Mouse (Mus musculus) kidney, adult 9 months (tissue): Measurements from ENCODE around the gene 9930111J21Rik2.
"Not testable (repeated sequence)": the region's sequence is repeated elsewhere in the genome, so short reads cannot be mapped to it uniquely, and the experiment has no call there.

Source experiments
- DNase-seq: peaks from one replicate; pipeline ENCODE4 v3.0.0; 2022

9930111J21Rik2 gene

DNA sequence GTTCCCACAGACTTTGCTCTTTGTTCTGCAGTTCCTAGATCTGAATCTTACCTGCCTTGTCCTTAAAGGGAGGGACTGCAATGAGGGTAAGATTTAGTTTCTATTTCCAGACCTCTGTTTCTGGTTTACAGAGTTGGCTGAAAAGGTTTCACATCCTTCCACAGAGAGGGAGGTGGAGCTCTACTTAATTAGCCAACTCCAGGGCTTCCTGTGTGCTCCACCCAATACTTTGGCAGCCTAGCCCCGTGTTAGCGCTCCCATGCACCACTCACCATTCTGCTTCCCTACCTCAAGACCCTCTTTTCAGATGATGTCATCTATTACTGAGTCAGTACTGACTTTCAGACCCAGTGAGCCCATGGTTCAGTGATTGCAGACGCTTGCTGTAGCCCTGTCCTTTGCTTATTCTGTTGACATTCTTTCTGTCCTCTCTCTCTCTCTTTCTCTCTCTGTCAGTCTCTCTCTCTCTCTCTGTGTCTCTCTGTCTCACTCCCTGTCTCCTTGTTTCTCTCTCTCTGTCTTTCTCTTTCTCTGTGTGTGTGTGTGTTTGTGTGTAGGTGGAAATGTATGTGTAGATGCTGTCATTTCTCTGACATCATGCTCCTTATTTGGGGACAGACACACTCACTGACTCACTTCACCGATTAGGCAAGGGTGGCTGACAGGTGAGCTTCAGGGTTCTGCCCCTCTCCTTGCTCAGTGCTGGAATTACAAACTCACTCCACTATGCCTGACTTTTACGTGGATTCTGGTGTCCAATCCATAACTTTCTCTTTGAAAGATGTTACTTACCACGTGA lies at the start of gene 9930111J21Rik2:
9930111J21Rik2 (minus strand) TSS at position 150 of the 799 bp plus-strand sequence.
- not testable (repeated sequence) for DNase-seq

DNA sequence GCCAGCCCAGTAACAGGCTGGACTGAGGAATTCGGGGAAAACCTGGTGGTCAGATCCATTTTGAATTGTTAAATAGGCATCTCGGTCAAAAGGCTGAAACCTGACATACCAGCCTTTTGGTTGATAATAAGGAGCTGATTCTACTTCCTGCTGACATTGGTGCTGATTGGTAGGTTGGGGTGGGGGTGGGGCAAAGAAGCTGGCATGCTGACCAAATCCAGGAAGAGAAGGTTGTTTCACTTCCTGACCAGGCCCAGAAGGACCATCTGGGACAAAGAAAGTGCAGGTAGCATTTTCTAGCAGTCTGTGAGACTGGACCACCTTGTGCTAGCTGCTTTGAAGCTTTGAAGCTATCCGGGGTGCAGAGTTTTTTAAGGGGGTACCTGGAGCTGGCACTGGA lies 49.4 kb upstream of the 9930111J21Rik2 start:
- DNase-seq: no peak

DNA sequence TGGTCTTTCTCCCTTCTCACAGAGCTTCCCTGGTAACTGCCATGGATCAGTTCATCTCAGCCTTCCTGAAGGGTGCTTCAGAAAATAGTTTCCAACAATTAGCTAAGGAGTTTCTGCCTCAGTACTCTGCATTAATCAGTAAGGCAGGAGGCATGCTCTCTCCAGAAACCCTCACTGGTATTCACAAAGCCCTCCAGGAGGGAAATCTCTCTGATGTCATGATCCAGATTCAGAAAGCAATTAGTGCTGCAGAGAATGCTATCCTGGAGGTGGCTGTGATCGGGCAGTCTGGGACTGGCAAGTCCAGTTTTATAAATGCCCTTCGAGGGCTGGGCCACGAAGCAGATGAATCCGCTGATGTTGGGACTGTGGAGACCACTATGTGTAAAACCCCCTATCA lies 44.3 kb upstream of the 9930111J21Rik2 start:
- no peak for DNase-seq

DNA sequence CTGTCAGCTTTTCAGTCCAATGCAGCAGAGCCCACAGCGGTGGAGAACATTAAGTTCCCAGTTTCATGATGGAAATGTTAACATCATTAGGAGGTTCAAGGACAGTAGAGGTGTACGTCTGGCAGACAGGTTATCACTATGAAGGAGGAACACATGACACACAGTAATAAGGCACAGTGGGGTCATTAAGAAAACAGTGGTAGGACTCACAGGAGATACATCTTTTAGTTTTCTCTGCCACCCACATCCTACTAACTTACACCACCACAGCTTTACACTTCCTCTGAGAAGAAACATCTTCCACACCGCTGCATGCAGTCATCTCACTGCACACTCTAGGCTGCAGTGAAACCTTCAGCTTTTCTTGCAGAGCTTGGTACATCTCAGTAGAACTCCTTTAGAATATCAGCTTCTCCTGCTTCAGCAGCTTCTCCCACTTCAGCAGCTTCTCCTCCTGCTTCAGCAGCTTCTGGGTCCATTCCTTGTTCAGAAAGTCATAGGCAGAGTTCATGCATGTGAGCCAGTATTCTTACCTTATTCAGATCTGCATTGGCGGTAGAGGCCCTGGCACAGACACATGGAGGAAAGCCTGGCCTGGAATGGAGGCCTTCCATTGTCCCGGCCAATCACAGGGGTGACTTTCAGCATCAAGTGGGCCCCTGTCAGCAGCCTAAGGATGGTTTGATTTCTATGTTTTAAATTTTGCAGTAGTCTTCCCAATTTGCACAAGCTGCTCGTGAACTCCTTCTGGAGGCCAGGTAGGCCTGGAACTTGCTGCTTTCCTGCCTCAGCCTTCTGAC lies 43.0 kb upstream of the 9930111J21Rik2 start:
- no peak for DNase-seq

DNA sequence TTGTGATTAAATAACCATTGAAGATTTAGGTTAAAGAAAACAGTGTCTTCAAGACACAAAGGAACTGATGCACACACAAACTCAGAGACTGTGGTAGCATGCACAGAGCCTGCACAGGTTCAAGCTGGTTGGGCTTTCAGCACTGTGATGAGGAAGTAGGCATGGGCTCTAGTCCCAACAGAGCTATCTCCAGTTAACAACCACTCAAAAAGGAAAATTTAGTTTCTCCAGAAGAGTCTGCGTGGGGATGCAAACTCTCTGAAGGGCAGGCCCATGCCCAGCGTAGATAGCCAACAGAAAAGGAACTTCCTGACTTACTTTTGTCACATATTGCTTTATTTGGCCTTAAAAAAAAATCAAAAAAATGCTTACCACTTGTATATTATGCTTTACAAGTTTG lies 41.7 kb upstream of the 9930111J21Rik2 start:
- no peak for DNase-seq

DNA sequence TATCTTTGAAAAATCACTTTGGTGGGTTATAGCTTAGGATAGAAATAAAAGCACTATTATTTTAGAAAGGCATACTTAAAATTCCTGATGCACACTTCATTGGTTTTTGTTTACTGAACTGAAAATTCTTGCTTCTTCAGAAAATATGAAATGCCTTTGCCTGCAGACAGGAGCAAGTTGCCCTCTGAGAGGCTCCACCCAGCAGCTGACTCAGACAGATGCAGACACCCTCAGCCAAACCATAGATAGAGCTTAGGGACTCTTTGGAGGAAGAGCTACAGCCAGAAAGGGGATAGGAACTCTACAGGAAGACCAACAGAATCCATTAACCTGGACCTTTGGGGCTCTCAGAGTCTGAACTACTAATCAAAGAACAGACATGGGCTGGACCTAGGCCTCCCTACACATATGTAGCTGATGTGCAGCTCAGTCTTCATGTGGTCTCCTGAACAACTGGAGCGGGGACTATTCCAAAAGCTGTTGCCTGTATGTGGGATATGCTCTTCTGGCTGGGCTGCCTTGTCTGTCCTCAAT lies 41.1 kb upstream of the 9930111J21Rik2 start:
- DNase-seq: no peak

DNA sequence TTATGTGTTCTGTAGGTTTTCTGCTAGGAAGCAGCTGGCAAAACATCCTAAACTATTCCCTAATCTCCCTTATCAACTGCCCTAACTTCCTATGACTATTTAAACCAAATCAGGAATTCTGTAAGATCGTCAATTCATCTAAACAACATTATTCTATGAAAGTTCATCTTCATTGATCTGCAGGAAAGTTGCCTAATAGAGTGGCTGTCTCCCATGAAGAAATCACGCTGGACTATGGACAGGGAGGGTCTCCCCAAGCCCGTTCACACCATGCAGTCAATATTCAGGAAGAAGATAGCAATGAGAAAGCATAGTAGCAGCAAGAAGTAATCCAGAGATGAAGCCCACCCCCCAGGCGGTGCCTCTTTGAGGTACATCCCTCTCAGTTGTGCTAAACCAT lies 40.1 kb upstream of the 9930111J21Rik2 start:
- no peak for DNase-seq

DNA sequence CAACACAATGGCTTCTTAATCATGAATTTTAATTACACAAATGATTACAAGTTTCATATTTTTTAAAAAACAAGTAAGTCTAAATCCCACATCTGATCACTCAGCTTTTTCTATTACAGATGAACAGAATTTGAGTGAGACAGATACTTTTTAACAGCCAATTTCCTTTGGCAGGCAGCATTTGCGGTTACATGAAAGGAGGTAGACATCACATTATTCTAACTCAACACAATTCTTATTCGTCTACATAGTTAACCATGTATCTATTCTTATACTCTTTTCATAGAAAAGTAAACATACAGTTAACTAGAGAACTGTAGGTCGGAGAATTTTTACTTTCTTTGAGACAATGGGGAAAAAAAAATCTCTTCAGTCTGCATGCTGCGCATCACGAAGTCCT lies 39.5 kb upstream of the 9930111J21Rik2 start:
- no peak for DNase-seq

DNA sequence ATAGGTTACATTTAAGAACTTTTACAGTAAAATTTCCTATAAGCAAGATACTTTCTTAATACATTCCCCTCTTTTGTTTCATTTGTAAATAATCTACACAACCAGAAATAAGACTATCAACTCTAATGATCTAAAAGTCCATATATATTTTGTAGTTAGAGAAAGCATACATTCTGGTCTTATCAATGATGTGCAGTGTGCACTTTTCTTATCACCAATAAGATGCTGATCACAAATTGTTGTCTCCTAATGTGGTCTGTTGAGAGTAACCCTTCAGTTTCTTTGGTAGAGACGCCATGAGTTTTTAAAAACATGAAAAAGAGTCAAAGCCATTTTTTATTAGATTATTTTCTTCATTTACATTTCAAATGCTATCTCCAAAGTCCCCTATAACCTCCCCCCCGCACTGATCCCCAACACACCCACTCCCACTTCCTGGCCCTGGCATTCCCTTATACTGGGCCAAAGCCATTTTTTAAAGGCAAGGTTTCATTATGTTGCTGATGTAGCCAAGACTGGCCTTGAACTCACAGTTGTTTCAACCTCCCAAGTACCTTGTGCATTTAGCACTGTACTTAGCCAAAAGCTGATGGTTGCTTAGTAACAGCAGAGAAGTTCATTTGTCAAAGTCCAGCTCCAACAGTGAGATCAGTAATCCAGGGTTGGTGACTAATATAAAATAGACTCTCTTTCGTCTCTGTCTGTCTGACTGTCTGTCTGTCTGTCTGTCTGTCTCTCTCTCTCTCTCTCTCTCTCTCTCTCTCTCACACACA lies 38.9 kb upstream of the 9930111J21Rik2 start:
- DNase-seq: no peak

DNA sequence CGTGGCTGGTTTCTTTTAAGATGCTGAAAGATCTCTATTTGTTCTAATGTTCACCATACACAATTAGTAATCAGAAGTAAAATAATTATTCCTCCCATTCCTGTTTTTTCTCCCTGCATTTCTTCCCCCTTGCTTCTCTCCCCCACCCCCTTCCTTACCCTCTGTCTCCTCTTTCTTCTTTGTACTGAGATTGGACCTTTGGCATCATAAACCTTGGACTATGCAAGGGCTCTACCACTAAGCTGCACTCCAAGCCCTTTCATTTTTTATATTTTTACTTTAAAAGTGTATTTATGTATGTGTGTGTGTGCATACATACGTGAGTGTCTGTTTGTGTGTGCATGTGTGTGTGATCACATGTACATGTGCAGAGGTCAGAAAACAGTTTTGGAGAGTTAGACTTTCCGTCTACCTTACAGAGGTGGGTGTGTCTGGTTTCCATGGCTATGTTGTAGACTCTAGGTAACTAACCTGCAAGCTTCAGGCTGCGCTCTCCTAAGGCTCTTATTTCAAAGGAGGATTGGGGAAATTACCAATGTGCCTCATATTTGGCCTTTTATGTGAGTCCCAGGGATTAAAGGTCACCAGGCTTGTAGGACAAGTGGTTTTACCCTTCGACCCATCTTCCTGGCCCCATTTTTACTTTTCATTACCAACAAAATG lies 38.1 kb upstream of the 9930111J21Rik2 start:
- no peak for DNase-seq

DNA sequence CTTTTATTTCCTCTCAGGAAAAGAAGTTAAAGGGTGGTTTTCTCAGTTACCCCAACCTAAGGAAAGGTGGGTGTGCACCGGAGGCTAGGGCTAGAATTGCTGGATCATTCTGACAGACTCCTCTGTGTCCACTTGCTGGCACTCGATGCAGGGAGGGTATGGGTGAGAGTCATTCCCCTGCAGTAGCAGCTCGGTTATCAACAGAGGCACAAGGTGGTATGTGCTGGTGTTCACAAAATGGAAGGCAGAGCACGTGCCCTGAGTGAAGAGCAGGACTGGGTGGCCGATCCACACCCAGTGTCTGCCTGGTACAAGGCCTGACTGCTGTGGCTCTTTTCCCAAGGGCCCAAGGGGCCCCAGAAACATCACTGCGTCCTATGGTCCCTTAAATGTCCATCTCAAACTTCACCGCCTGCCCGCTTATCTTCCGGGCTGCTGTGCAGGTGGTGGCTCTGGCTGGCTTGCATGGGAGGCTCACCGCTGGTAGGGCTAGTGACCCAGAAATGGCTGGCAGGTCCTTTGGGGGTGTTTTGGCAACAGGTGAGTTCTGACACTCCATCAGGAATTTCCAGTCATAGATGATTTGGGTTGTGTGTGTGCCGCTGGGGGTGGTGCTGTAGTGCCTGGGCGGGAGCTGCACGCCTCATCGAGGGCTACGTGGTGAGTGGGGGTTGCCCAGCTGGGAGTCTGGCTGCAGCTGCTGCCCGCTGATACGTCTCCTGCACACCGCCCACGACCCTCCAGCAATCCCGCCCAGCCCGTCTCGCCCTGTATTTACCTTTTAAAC lies 37.0 kb upstream of the 9930111J21Rik2 start:
- DNase-seq: no peak

DNA sequence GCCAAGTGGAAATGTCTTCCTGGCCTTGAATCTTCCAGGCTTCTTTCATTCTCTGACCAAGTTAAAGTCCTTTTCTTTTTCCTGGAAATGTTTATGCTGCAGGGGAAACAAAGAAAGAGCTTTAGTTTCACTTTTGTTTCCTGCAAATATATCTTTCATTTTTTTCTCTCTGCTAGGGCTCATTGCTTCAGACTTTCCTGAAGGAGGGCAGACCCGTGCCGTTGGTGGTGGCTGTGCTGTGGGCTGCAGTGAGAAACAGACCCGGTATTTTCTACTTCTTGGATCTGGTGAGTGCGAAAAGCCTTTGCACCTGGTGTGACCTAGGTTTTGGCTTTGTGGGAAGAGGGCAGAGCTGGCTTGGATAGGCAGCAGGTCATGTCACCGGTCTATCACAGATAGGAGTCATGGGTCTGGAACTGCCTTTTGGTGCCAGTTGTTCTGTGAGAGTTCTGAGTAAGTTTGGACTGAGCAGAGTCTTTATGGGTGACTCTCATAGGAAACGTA lies 35.9 kb upstream of the 9930111J21Rik2 start:
- no peak for DNase-seq

DNA sequence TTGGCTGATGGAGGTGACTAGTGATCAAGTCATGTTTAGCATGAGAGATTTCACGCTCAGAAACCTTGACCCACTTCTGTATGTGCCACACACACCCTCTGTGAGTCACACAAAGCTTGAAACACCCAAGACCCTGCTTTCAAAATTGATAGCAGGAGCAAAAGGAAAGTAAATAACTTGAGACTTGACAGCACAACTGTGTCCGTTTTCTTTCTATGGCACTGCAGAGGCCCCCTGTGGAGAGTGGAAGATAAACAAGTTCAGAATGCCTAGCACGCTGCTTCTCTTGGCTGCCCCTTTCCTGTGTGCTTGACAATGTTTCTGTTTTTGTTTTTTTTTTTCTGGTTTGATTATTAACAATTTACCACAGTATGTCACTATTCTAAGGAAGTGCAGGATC lies 33.8 kb upstream of the 9930111J21Rik2 start:
- DNase-seq: peak; percentile 50

DNA sequence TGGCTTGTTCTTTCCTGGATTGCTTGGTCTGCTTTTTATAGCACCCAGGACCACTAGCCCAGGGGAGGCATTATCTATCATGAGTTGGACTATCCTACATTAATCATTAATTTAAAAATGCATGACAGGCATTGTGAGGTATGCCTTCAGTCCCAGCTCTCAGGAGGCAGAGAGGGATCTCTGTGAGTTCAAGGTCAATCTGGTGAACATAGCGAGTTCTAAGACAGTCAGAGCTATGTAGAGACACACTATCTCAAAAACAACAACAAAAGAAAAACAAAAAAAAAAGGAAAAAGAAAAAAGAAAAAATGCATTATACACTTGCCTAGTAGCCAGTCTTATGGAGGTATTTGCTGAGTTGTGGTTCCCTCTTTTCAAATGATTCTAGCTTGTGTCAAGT lies 33.3 kb upstream of the 9930111J21Rik2 start:
- DNase-seq: no peak

DNA sequence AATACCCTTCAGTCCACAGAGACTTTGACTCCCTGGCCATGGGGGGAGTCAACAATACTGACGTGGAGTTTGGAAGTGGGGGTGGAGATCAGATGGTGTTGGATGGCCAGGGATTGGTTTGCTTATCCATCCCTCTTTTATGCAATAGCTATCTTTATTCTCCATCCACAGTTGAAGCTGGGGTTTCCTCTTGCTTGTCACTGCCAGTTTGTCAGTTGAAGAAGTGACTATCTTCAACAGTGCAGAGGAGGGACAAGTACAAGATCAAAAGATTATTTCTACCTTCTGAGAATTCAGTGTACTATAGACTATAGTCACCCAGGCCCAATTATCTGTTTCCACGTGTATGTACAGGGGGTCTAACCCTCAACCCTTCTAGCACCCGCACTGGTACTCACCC lies 32.8 kb upstream of the 9930111J21Rik2 start:
- DNase-seq: no peak

DNA sequence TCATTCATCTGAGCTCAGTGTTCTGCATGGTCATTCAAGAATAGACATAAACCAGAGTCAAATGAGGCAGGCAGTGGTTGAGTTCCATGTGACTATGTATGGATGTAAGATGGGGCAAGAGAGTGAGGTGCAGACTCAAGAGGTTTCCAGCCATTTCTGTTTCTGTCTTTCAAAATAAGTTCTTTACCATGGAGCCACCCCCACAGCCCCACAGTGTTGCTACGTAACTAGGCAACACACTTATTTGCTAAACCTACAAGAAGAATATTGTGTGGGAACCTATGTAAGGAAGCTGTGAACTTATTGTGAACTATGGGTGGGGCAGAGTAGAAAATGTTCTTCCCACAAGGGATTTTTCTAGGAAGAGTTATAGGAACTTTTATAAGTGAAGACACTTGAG lies 32.1 kb upstream of the 9930111J21Rik2 start:
- DNase-seq: no peak

DNA sequence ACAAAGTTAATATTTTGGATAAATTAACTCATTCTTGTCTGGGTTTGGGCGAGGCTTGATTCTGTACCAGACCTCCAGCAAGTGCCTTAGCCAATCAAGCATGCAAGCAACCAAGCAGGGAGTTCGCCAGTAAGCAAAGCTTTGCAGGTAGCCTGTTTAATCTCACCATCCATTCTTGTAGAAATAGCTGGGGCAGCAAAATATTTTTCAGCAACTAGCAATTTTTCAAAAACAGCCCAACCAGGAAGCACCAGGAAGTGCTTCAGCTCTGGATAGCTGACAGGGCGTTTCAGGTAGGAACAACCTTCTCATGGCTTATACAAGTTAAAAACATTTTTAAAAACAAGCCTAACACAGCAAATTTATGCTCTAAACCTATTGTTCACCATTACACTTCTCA lies 30.8 kb upstream of the 9930111J21Rik2 start:
- DNase-seq: peak; percentile 79

DNA sequence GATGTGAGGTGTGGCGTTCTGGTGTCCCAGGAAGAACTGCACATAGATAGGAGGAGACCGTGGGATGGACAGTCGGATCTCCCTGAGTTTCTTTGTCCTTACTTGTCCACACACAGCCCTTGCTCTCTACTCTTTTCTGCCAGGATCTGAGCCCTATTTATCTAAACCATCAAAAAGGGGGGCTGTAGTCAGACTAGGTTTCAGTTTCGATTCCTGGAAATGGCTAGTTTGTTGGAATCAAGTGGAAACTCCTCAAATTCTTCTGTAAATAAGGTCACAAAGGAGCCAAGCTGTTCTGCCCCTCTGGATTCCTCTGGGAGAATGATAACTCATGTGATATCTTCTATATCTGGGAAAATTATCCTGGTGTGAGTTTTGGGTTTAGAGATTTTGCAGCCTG lies 30.3 kb upstream of the 9930111J21Rik2 start:
- peak; percentile 67 for DNase-seq

DNA sequence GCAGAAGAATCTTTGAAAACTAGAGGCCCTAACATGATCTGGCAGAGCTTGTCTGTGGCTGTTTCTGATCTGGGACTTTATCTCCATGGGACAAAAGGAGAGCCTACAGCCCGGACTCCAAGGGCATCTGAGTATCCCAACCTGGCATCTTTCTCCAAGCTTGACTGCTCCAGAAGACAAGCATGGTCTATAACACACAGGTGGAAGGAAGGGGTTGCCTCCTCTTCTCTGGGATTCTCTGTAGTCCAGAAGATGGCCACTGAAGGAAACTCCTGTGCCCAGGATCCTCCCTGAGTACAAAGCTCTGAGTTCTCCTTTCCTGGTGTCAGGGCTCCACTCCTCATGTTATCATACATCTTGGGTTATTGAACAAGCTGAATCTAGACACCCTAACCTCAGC lies 29.6 kb upstream of the 9930111J21Rik2 start:
- no peak for DNase-seq

DNA sequence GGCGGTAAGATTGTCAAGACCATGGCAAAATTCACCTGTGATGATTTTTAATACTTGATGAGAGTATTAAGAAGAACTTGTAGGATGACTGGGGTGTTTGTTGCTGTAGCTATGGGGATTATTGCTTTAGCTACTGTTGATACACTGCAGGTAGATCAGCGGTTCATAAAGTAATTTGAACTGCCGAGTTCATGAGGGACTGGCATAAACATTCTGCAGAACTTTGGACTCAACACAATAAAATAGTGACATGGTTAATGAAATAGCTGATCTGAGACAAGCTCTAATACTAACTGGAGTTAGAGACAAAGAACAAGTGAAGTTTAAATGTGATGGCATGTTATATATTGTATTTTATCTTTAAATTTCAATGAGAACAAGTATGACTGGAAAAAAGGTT lies 27.7 kb upstream of the 9930111J21Rik2 start:
- no peak for DNase-seq

DNA sequence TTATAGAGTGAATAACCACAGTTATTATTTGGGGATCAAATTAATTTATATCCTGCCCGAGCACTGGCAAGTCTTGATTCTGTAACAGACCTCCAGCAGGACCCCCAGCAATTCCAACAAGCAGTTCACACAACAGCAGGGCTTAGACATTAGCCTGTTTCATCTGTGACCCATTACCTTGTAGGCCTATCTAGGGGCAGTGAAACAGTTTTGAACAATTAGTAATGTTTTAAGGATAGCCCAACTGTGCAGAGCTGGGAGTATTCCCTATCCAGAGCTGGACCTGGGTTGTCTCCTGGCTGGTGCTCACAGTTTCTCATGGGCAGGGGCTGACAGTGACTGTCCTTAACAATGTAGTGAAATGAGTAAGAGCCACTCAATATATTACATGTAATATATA lies 26.0 kb upstream of the 9930111J21Rik2 start:
- no peak for DNase-seq
